Mouse (Mus musculus) layer of hippocampus, adult 18-20 months (tissue): Measurements from ENCODE around the gene Adamtsl2. TPM values are rescaled to one million over a fixed set of nuclear protein-coding genes. Genes with fewer than 3 reads are reported as not detected.

Experiments used
- total RNA-seq, 2 experiments: library from RNA; stranded (reverse); gene quantifications; 2 replicates each; pipeline ENCODE4 v1.2.3; 2021

Adamtsl2 gene
- total RNA-seq, 2 experiments from 2014 or later: 13.2 to 13.7 TPM

Other genes starting within 250 kb of the Adamtsl2 start
- not detected for gene Abo, start 214.4 kb upstream of the Adamtsl2 start, total RNA-seq
- gene Surf6, start 176.5 kb upstream of the Adamtsl2 start, total RNA-seq: 10 to 100 TPM; 26.4 to 29.0 TPM
- 10 to 100 TPM; 47.5 to 50.1 TPM for gene Med22, start 168.7 kb upstream of the Adamtsl2 start, total RNA-seq
- gene Rpl7a, start 168.6 kb upstream of the Adamtsl2 start, total RNA-seq: 100 to 1,000 TPM; 253 to 258 TPM
- 10 to 100 TPM; 34.2 to 36.5 TPM for gene Surf2, start 163.0 kb upstream of the Adamtsl2 start, total RNA-seq
- gene Surf1, start 162.8 kb upstream of the Adamtsl2 start, total RNA-seq: 100 to 1,000 TPM; 109 to 111 TPM
- 10 to 100 TPM; 52.0 to 56.2 TPM for gene Surf4, start 145.5 kb upstream of the Adamtsl2 start, total RNA-seq
- gene Stkld1, start 145.3 kb upstream of the Adamtsl2 start, total RNA-seq: under 1 TPM; 0.15 to 0.30 TPM
- 10 to 100 TPM; 59.0 to 63.7 TPM for gene Rexo4, start 115.0 kb upstream of the Adamtsl2 start, total RNA-seq
- gene Adamts13, start 106.0 kb upstream of the Adamtsl2 start, total RNA-seq: 1 to 10 TPM; 1.0 to 1.4 TPM
- gene Cacfd1, start 69.5 kb upstream of the Adamtsl2 start, total RNA-seq: 10 to 100 TPM; 39.3 to 43.6 TPM
- 10 to 100 TPM; 31.7 to 34.6 TPM for gene Slc2a6, start 51.4 kb upstream of the Adamtsl2 start, total RNA-seq
- gene Mymk, start 7.2 kb upstream of the Adamtsl2 start, total RNA-seq: under 1 TPM; 0.69 to 0.91 TPM
- 100 to 1,000 TPM; 118 to 119 TPM for gene Fam163b, start 63.1 kb downstream of the Adamtsl2 start, total RNA-seq
- gene Dbh, start 85.9 kb downstream of the Adamtsl2 start, total RNA-seq: under 1 TPM; 0.25 to 0.27 TPM
- gene Sardh, start 169.0 kb downstream of the Adamtsl2 start, total RNA-seq: 1 to 10 TPM; 8.4 to 9.9 TPM